Mouse (Mus musculus): ENCODE measurements at regions not wholly inside any gene's neighbourhood (a gene's known extent, or its start where the extent isn't known, plus 50 kb on each side); places are given as distances from the start of the nearest gene placed in this dataset.

DNA sequence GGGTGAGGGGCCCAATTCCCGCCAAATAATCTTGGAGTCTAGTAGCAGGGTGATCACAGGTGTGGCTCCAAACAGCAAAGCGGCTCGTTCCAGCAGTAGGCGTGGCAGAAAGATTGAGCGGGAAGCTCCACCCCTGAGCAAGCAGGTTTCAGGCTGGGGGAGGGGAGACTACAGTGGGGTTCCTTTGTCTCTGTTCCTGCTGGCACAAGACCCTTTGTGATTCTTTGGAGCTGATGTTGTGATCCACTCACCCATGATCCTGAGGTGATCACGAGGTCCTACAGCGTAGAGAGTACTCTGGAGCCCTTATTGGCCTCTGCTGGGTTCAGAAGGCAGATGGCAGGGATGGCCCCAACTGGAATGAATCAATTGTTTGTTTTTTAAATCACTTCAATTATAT lies 318.7 kb downstream of the Casp12 start:
- TF ChIP-seq MAFK (IDR thresholded peaks at IDR 0.05; ENCODE audit: insufficient read depth, low read depth, low read length) (no peak), HCFC1 (IDR thresholded peaks at IDR 0.05; ENCODE audit: borderline replicate concordance, insufficient read depth, low read length) (no peak)

Measured in ES-E14 (cell line).